10 mouse cellular contexts compared by ENCODE assay signal in the genomic region with DNA sequence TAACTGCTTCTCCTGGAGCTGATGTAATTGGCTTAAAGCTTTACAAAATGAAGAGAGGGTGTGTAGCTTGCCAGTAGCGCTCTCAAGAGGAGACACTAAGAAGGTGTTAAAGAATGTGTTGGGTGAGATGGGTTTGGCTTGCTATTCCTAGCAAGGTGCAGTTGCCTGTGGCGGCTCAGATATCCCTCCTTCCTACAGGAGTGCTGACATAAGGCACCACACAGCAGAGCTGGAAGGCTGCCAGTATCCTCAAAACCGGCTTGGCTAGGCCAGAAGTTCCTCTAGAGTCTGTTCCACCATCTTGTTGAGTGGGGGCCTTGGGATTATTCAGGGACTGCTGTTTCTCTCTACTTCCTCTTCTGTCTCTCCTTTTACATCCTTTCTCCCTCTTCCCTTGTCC.
DNase-seq lines count a peak whose midpoint lies in the region; ATAC-seq lines count a peak whose summit lies in the region.
"Had no signal": no experiment of that assay in that cellular context is flagged by ENCODE, and none has a peak within 500 bp of the region (broad histone marks: within the 10 kb centered on the region; RNA-seq: fewer than 3 reads in every experiment).

No protein-coding gene starts in this region.

- peak; percentile 37; the same call in 1 of the 2 replicates for ATAC-seq in forebrain, embryonic 13.5 days
- no peak for ATAC-seq in forebrain, embryonic 12.5 days (ENCODE audit: low FRiP score)
- no peak for ATAC-seq in liver, embryonic 11.5 days (replicated peaks; ENCODE audit: low FRiP score)

- peak; percentile 9 for DNase-seq in liver
- no peak for DNase-seq in liver, embryonic 11.5 days (ENCODE audit: low spot score)
- DNase-seq in left cerebral cortex, adult 9 months (ENCODE audit: low spot score in 2 of 2) = peak; percentile 11 to 54
- DNase-seq in right cerebral cortex, postnatal 36 days (ENCODE audit: low spot score in 2 of 2) = peak; percentile 10 to 39
- no peak for DNase-seq in thymus, postnatal 10 days (ENCODE audit: low spot score in 2 of 2)
- DNase-seq in adrenal gland, adult 18-20 months (ENCODE audit: low spot score in 2 of 2) = no peak
- DNase-seq: B cell, adult 2 months had no signal

- no peak overlapping the region for H3K9ac ChIP-seq in forebrain, embryonic 13.5 days
- no peak overlapping the region for H3K9ac ChIP-seq in forebrain, embryonic 12.5 days
- H3K9ac ChIP-seq in liver, embryonic 11.5 days (ENCODE audit: low read depth, low read length) = no peak overlapping the region
- H3K9ac ChIP-seq: heart, embryonic 13.5 days had no signal

- 65% methylated on average over 3 of the region's 3 CpGs for WGBS in forebrain, embryonic 13.5 days
- WGBS in forebrain, embryonic 12.5 days = 81% methylated on average over 3 of the region's 3 CpGs
- WGBS in liver, embryonic 11.5 days = 61% methylated on average over 3 of the region's 3 CpGs

- H3K27me3 ChIP-seq in forebrain, embryonic 13.5 days = peaks cover 6% of the 10 kb centered on the region; the same call in 1 of the 2 replicates
- H3K27me3 ChIP-seq in forebrain, embryonic 12.5 days = peaks cover 26% of the 10 kb centered on the region
- no peaks in the 10 kb centered on the region for H3K27me3 ChIP-seq in liver, embryonic 11.5 days (replicated peaks; ENCODE audit: control insufficient read depth, insufficient read depth, low read length)

- H3K4me1 ChIP-seq in forebrain, embryonic 13.5 days = peaks cover 27% of the 10 kb centered on the region
- H3K4me1 ChIP-seq in forebrain, embryonic 12.5 days = peaks cover 9% of the 10 kb centered on the region; the same call in 1 of the 2 replicates
- H3K4me1 ChIP-seq in liver, embryonic 11.5 days (replicated peaks; ENCODE audit: control insufficient read depth, insufficient read depth, low read length) = no peaks in the 10 kb centered on the region

- H3K36me3 ChIP-seq in forebrain, embryonic 13.5 days (ENCODE audit: poor library complexity, severe bottlenecking) = no peaks in the 10 kb centered on the region
- no peaks in the 10 kb centered on the region for H3K36me3 ChIP-seq in forebrain, embryonic 12.5 days (replicated peaks)
- no peaks in the 10 kb centered on the region for H3K36me3 ChIP-seq in liver, embryonic 11.5 days (ENCODE audit: control insufficient read depth, insufficient read depth, low read length)
- H3K36me3 ChIP-seq: heart, embryonic 13.5 days had no signal

- H3K4me2 ChIP-seq in forebrain, embryonic 13.5 days = no peak overlapping the region
- no peak overlapping the region for H3K4me2 ChIP-seq in forebrain, embryonic 12.5 days
- H3K4me2 ChIP-seq in liver, embryonic 11.5 days = no peak overlapping the region
- H3K4me2 ChIP-seq: heart, embryonic 13.5 days had no signal

- H3K4me3 ChIP-seq in forebrain, embryonic 13.5 days = no peak overlapping the region
- H3K4me3 ChIP-seq in forebrain, embryonic 12.5 days (replicated peaks) = no peak overlapping the region
- H3K4me3 ChIP-seq in liver, embryonic 11.5 days (ENCODE audit: low read depth, low read length) = no peak overlapping the region
- H3K4me3 ChIP-seq: heart, embryonic 13.5 days had no signal

- H3K9me3 ChIP-seq in forebrain, embryonic 13.5 days (replicated peaks) = no peaks in the 10 kb centered on the region
- no peaks in the 10 kb centered on the region for H3K9me3 ChIP-seq in forebrain, embryonic 12.5 days
- no peaks in the 10 kb centered on the region for H3K9me3 ChIP-seq in liver, embryonic 11.5 days (ENCODE audit: control insufficient read depth, low read length)
- H3K9me3 ChIP-seq: heart, embryonic 13.5 days had no signal

- no peak overlapping the region for H3K27ac ChIP-seq in forebrain, embryonic 13.5 days
- no peak overlapping the region for H3K27ac ChIP-seq in forebrain, embryonic 12.5 days
- H3K27ac ChIP-seq in liver, embryonic 11.5 days (ENCODE audit: low read depth, low read length) = no peak overlapping the region
- H3K27ac ChIP-seq: heart, embryonic 13.5 days had no signal

Comparison
In these comparisons a context has a peak if more than half of its experiments do, and no peak if none do; other contexts are left out.
1. DNase-seq: peak in liver (single experiment), left cerebral cortex, adult 9 months (2 of 2) and right cerebral cortex, postnatal 36 days (2 of 2); none in liver, embryonic 11.5 days (single experiment), thymus, postnatal 10 days (0 of 2) and adrenal gland, adult 18-20 months (0 of 2).